Mouse (Mus musculus) ovary, adult 18-20 months (tissue): ENCODE data around the gene Hrh1.
"Not testable (repeated sequence)": the region's sequence is repeated elsewhere in the genome, so short reads cannot be mapped to it uniquely, and the experiment has no call there.

ENCODE experiments used
- DNase-seq: peaks from one replicate; pipeline ENCODE4 v3.0.0; 2022; ENCODE audit warnings: low spot score, mixed read lengths

Gene Hrh1

GRCm38 (mm10) chr6:114461536-114461935 is 63.8 kb downstream of the Hrh1 start:
- DNase-seq: no peak

- no peak for DNase-seq
These were observed 65.0 kb downstream of the Hrh1 start for GRCm38 (mm10) chr6:114462747-114463146.

- DNase-seq: no peak
These were observed 75.8 kb downstream of the Hrh1 start for GRCm38 (mm10) chr6:114473541-114473940.

- DNase-seq: no peak
These were observed 76.3 kb downstream of the Hrh1 start for GRCm38 (mm10) chr6:114474059-114474458.

GRCm38 (mm10) chr6:114474911-114475310 is 77.2 kb downstream of the Hrh1 start:
- no peak for DNase-seq

- DNase-seq: peak; percentile 41
These were observed 81.0 kb downstream of the Hrh1 start for GRCm38 (mm10) chr6:114478771-114479170.

GRCm38 (mm10) chr6:114479644-114480410 is 82.1 kb downstream of the Hrh1 start:
- DNase-seq: no peak

GRCm38 (mm10) chr6:114489371-114489770 is 91.6 kb downstream of the Hrh1 start:
- no peak for DNase-seq

- not testable (repeated sequence) for DNase-seq
These were observed 94.9 kb downstream of the Hrh1 start for GRCm38 (mm10) chr6:114492588-114492987.

GRCm38 (mm10) chr6:114494987-114495386 is 97.3 kb downstream of the Hrh1 start:
- not testable (repeated sequence) for DNase-seq

- not testable (repeated sequence) for DNase-seq
These were observed 116.3 kb downstream of the Hrh1 start for GRCm38 (mm10) chr6:114514038-114514437.

GRCm38 (mm10) chr6:114528709-114529108 is 131.0 kb downstream of the Hrh1 start:
- not testable (repeated sequence) for DNase-seq
